14 mouse cellular contexts compared by ENCODE assay signal in genomic region chr10:89521790-89522431, GRCm38 (mm10). TPM values are rescaled to one million over a fixed set of nuclear protein-coding genes. Genes with fewer than 3 reads are reported as not detected.
DNase-seq lines count a peak whose midpoint lies in the region; ATAC-seq and TF ChIP-seq lines count a peak whose summit lies in the region.
"Had no signal": no experiment of that assay in that cellular context is flagged by ENCODE, and none has a peak within 500 bp of the region (broad histone marks: within the 10 kb centered on the region; RNA-seq: fewer than 3 reads in every experiment).

No protein-coding gene starts in this region.

- H3K9ac ChIP-seq in heart, postnatal 0 days (replicated peaks; ENCODE audit: low read depth, low read length), result no peak overlapping the region
- H3K9ac ChIP-seq in stomach, embryonic 14.5 days (replicated peaks; ENCODE audit: low read depth, low read length), result no peak overlapping the region
- H3K9ac ChIP-seq: limb, embryonic 13.5 days had no signal

- TF ChIP-seq CTCF in heart, postnatal 0 days (IDR thresholded peaks at IDR 0.05; ENCODE audit: low read depth), result no peak

- peak; percentile 61 for DNase-seq in heart, postnatal 0 days (ENCODE audit: low spot score)
- no peak for DNase-seq in heart, postnatal 25 days (ENCODE audit: low spot score)
- DNase-seq in CD4-positive, CD25-positive, alpha-beta regulatory T cell, adult 2 months (ENCODE audit: low read depth, low spot score), result peak; percentile 34
- DNase-seq in left cerebral cortex, postnatal 4 days, result no peak
- DNase-seq in gastrocnemius, postnatal 4 days (ENCODE audit: low spot score in 2 of 2), result no peak
- DNase-seq in left cerebral cortex, postnatal 25 days (ENCODE audit: low spot score in 2 of 2), result no peak
- DNase-seq: cerebellum, postnatal 36 days; spleen, adult 18-20 months had no signal

- peaks cover 4% of the 10 kb centered on the region; the same call in 1 of the 2 replicates for H3K4me1 ChIP-seq in heart, postnatal 0 days (ENCODE audit: control insufficient read depth, insufficient read depth)
- no peaks in the 10 kb centered on the region for H3K4me1 ChIP-seq in stomach, embryonic 14.5 days (ENCODE audit: control insufficient read depth, insufficient read depth, low read length)
- H3K4me1 ChIP-seq: limb, embryonic 13.5 days had no signal

- 27% methylated on average over 9 of the region's 9 CpGs for WGBS in heart, postnatal 0 days
- 67% methylated on average over 9 of the region's 9 CpGs for WGBS in stomach, embryonic 14.5 days

- H3K9me3 ChIP-seq in heart, postnatal 0 days (replicated peaks; ENCODE audit: control insufficient read depth, low read length), result no peaks in the 10 kb centered on the region
- H3K9me3 ChIP-seq in stomach, embryonic 14.5 days (ENCODE audit: control insufficient read depth, low read depth, low read length), result no peaks in the 10 kb centered on the region
- H3K9me3 ChIP-seq: limb, embryonic 13.5 days had no signal

- no peaks in the 10 kb centered on the region for H3K36me3 ChIP-seq in heart, postnatal 0 days (replicated peaks; ENCODE audit: control insufficient read depth, insufficient read depth, low read length)
- H3K36me3 ChIP-seq in stomach, embryonic 14.5 days (ENCODE audit: control insufficient read depth, insufficient read depth, low read length), result no peaks in the 10 kb centered on the region
- H3K36me3 ChIP-seq: limb, embryonic 13.5 days had no signal

- TF ChIP-seq EP300 in heart, postnatal 0 days (IDR thresholded peaks at IDR 0.05; ENCODE audit: low read depth), result no peak

- intact Hi-C loops in heart, postnatal 25 days (cut with DNase I), result no loop called here
- intact Hi-C loops in left cerebral cortex, postnatal 4 days (cut with DNase I), result no loop called here
- intact Hi-C loops in left cerebral cortex, postnatal 25 days (cut with DNase I), result no loop called here

- H3K27me3 ChIP-seq in heart, postnatal 0 days (ENCODE audit: control insufficient read depth, insufficient read depth, low read length), result no peaks in the 10 kb centered on the region
- no peaks in the 10 kb centered on the region for H3K27me3 ChIP-seq in stomach, embryonic 14.5 days (ENCODE audit: control insufficient read depth, insufficient read depth, low read length)
- H3K27me3 ChIP-seq: limb, embryonic 13.5 days had no signal

- ATAC-seq in heart, postnatal 0 days (ENCODE audit: insufficient read depth, low read depth), result peak; percentile 85
- ATAC-seq in granulocyte monocyte progenitor cell, adult 5-6 weeks (replicated peaks; ENCODE audit: poor library complexity, severe bottlenecking), result peak; percentile 53
- ATAC-seq in stomach, embryonic 14.5 days (ENCODE audit: insufficient number of reproducible peaks, insufficient read depth, low FRiP score, low read depth), result peak; percentile 67; the same call in 1 of the 2 replicates
- ATAC-seq: activated CD4-positive, CD25-positive, alpha-beta regulatory T cell, adult 4 months; midbrain, embryonic 16.5 days had no signal

- no peak overlapping the region for H3K4me2 ChIP-seq in heart, postnatal 0 days (ENCODE audit: low read depth, low read length)
- H3K4me2 ChIP-seq in stomach, embryonic 14.5 days (replicated peaks; ENCODE audit: low read depth, low read length), result no peak overlapping the region
- H3K4me2 ChIP-seq: limb, embryonic 13.5 days had no signal

- peak overlapping the region; percentile 52 for H3K27ac ChIP-seq in heart, postnatal 0 days (ENCODE audit: low read depth)
- H3K27ac ChIP-seq in stomach, embryonic 14.5 days (ENCODE audit: low read length), result no peak overlapping the region
- H3K27ac ChIP-seq: limb, embryonic 13.5 days had no signal

- H3K4me3 ChIP-seq in heart, postnatal 0 days (ENCODE audit: low read depth, low read length), result no peak overlapping the region
- no peak overlapping the region for H3K4me3 ChIP-seq in stomach, embryonic 14.5 days (ENCODE audit: low read depth, low read length)
- H3K4me3 ChIP-seq: erythroblast, embryonic 14.5 days; limb, embryonic 13.5 days had no signal

RNA-seq across cellular contexts. Expression of gene Nr1h4, which starts 11.5 kb away (rescaled TPM):
- 0.73 and 1.4 TPM in 2 replicates for total RNA-seq in heart, postnatal 0 days (2014; rRNA removed; ENCODE audit: low replicate concordance)
- 1.3 and 1.6 TPM in 2 replicates for polyA plus RNA-seq in heart, postnatal 0 days (2015; fragmentation: Nextera tagmentation; extraction: Ambion mirVana)
- under 1 TPM; 0.17 to 0.42 TPM for total RNA-seq in heart, postnatal 25 days (2021)
- total RNA-seq in granulocyte monocyte progenitor cell, adult 5-6 weeks (2014; fragmentation: Nextera tagmentation), result not detected in 2 replicates
- not detected in 2 replicates for total RNA-seq in granulocyte monocyte progenitor cell, adult 5-6 weeks (2017)
- 1.9 and 2.0 TPM in 2 replicates for polyA plus RNA-seq in stomach, embryonic 14.5 days (2014; fragmentation: Nextera tagmentation; extraction: Ambion mirVana)
- under 1 TPM; 0.34 to 0.50 TPM for total RNA-seq in left cerebral cortex, postnatal 4 days (2021)
- under 1 TPM in 1 of 2 experiments, not detected in 1; 0.18 TPM for total RNA-seq in gastrocnemius, postnatal 4 days (2021)
- under 1 TPM in 1 of 2 experiments, not detected in 1; 0.16 TPM for total RNA-seq in left cerebral cortex, postnatal 25 days (2021)
- polyA plus RNA-seq: activated CD4-positive, CD25-positive, alpha-beta regulatory T cell, adult 4 months; erythroblast, embryonic 14.5 days; limb, embryonic 13.5 days; midbrain, embryonic 16.5 days had no signal

Comparison
In these comparisons a context has a peak if more than half of its experiments do, and no peak if none do; other contexts are left out.
1. DNase-seq: peak in heart, postnatal 0 days (single experiment) and CD4-positive, CD25-positive, alpha-beta regulatory T cell, adult 2 months (single experiment); none in heart, postnatal 25 days (single experiment), left cerebral cortex, postnatal 4 days (single experiment), gastrocnemius, postnatal 4 days (0 of 2) and left cerebral cortex, postnatal 25 days (0 of 2).
2. Peak in every context shown above with its lines, with median percentiles within 50 percentile points of each other: ATAC-seq.